Mouse (Mus musculus): Measurements from ENCODE around the gene Pi4kb.
"Not testable (repeated sequence)": the region's sequence is repeated elsewhere in the genome, so short reads cannot be mapped to it uniquely, and the experiment has no call there.

Pi4kb gene

DNA sequence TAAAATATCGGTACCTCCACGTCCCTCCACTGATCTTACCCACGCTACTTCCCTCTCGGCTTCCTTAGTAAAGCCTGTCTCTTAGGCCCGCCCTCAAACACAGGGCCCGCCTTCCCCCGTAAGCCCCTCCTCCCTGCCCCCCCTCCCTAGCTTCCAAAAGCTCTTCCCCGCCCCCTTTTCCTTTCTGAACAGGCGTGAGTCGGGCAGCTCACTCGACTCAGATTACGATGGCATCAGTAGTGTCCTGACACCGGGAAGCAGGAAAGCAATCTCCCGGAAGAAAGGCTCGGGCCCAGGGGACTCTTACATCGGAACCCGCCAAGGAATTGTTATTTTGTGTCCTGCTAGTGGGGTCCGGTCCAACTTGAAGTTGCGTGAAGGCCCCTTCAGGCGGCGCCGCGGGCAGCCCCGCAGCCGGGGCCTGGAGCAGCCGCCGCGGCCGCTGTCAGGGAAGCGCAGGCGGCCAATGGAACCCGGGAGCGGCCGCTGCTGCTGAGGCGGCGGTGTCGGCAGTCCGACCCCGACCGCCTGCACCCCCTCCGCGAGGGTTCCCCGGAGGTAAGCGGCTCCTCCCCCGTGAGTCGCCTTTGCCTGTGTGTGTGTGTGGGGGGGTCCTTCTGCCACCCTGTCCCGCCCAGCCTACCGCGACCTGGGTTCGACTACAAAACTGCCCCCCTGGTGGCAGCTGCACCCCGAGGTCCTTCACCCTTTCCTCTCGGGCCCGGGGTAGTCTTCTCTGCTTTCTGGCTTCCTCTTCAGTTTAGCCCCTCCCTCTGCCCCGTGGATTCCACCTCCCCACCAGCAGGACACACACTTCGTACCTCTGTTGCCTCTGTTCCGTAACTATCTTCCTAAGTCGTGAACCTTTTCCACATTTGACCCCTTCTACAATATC lies at the start of gene Pi4kb:
Gene Pi4kb (plus strand): TSS at position 204 of the 895 bp plus-strand sequence.
- DNase-seq (ENCODE audit: low read depth): peak; percentile 97

DNA sequence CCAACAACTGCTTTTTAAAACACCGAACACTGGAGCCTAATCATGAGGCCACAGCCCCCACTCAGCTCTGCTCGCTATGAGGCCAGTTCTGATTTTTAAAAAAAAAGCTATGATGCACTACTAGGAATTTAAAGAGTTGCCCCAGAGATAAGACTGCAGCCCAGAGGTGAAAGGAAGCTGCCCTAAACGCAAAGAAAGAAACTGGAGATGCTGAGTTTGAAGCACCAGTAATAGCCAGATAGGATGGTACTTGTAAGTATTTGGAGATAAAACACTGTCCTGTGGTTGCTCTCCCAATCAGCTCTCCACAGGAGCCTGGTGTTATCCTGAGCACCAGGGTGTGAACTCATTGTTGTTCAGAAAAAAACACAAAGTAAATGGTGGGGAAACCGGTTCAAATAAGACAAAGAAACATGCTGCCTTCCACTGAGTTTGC lies 48.2 kb upstream of the Pi4kb start:
- DNase-seq (ENCODE audit: low read depth): not testable (repeated sequence)

DNA sequence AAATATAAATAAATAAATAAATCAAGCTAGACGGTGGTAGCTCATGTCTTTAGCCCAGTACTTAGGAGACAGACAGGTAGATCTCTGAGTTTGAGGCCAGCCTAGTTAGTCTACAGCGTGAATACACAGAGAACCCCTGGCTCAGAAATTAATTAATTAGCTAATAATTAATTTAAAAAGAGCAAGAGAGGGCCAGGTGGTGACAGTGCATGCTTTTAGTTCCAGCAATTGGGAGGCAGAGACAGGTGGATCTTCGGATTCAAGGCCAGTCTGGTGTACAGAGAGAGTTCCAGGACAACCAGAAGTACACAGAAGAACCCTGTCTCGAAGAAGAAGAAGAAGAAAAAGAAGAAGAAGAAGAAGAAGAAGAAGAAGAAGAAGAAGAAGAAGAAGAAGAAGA lies 45.6 kb upstream of the Pi4kb start:
- DNase-seq (ENCODE audit: low read depth): not testable (repeated sequence)

DNA sequence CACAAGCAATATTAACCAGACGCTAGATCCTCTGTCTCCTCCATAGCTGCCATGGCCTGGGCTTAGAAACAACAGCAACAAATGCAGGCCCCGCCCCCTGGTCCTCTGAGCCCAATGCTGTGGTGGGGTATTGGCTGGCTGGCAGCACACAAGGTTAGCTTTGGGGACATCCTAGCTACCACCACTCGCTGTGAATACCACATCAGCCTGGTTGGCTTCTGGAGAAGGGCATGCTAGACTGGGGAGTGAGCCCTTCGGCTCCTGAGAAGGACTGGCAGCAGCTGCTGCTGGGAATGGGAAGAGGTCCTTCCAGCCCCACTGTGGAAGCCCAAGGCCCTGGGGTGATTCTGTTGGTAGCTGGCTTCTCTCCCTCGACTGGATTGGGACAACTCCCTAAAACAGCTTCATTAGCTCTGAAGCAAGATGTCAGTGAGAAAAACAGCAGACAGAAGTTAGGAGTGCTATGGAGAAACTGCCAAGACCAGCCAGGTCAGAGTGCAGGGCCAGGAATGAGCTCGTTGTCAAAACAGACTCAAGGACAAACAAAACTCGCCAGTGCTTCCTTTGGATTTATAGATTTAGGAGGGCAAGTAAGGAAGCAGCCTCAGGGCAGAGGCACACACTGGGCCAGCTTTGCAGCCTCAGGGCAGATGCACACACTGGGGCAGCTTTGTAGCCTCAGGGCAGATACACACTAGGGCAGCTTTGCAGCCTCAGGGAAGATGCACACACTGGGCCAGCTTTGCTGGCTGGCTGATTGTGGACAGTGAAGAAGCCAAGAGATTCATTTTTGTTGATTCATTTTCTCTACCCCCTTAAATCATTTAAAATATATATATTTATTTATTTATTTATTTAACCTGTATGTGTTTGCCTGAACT lies 43.9 kb upstream of the Pi4kb start:
- not testable (repeated sequence) for DNase-seq (ENCODE audit: low read depth)

DNA sequence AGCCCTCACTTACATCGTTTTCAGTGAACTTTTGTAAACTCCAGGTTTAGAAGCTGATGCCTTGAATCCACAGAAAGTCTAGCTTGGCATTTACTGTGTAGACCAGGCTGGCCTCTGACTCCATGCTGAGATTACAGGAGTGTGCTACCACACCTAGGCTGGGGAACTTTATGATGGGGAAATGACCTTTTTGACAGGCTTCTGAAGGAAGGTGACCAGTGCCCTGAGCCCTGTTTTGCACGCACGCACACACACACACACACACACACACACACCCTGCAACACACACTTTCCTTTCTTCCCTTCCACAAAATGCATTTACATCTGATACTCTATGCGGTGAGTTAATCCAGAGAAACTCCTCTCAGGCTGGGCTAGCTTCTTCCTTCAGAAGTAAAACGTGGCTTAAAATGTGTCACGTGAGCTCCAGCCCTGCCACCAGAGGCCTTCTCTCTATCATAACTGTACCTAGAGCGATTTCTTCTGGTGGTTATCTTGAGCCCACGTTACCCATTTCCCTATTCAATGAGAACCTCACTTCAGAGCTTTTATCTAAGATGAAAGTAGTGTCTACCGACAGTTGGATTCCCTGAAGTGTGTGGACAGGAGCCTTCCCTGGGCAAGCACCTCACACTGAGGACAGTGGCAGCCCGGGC lies 43.0 kb upstream of the Pi4kb start:
- not testable (repeated sequence) for DNase-seq (ENCODE audit: low read depth)

DNA sequence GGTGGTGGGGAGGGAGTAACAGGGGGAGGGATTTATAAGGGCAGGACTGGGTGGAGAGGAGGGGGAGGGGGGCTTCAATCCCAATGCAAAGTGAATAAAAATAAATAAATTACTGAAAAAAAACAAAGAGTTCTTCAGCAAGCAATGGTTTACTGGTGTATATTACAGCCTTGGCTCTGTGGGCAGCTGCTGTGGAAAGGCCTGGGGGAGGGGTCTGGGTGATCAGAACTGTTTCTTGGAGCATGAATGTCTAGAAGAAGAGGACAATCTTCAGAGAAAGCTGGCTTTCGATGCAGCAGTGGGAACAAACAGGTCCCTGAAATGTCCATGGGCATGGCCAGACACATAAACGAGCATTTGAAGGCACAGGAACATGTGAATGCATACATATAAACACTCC lies 42.3 kb upstream of the Pi4kb start:
- DNase-seq (ENCODE audit: low read depth): not testable (repeated sequence)

DNA sequence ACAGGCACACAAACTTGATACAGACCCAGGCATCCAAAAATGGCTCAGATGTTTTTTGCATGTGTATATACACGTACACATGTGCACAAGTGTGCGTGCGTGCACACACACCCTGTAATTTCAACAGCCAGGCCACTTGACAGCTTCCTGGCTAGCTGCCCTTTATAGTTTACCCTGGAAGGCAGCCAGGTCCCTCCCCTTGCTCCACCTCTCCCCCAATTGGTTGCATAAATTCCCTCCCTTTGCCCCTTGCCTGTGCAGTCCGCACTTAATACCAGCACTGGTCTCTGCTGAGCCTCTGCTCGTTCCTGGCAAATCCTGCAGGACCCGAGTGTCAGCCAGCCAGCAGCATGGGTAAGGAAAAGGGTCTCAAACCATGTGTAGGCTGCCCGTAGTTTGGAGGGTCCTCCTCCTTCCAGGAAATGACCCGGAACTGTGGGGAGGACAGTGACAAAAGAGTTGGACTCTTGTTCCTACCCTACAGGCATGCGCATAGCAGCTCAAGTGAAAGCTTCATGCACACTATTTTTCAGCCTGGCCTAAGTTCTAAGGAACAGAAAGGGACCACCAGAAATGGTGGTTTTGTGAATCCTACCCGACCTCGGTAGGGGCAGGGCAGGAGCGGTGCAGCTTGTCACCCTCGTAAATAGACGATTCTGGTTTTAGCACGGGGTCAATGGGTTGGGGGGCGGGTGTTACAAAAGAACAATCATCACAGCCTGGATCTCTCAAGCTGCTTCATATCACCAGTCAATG lies 41.5 kb upstream of the Pi4kb start, which contains the start of gene Selenbp1:
Gene Selenbp1 (plus strand): TSS at position 248 of the 756 bp plus-strand sequence.
- DNase-seq (ENCODE audit: low read depth): no peak

DNA sequence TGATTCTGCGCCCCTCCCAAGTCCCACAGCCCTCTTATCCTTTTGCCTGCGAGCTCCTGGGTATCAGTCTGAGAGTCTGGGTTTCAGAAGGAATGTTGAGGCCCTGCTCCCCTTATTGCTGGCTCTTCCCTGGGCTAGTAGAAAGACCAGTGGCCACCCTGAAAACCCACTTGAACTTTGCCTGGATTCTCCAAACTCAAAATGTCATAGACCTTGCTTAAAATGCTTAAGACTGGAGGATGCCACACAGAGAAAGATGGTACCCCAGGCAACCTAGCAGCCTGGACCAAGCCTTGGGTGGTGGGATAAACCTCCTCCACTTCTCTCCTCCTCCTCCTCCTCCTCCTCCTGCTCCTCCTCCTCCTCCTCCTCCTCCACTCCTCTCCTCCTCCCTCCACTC lies 40.9 kb upstream of the Pi4kb start:
- not testable (repeated sequence) for DNase-seq (ENCODE audit: low read depth)

DNA sequence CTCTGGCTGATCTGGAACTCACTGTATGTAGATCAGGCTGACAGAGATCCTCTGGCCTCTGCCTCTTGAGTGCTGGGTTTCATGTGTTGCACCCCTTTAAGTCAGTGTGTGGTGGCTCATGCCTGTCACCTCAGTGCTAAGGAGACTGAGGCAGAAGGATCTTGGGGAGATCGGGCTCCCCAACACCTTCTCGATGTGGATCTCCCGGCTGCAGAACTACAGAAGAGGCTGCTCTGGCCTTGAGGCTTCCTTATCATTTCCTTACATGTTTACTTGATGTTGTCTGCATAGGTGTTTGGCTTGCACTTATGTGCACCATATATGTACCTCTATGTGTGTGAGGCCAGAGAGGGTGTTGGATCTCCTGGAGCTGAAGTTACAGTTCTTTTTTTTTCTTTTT lies 40.0 kb upstream of the Pi4kb start:
- not testable (repeated sequence) for DNase-seq (ENCODE audit: low read depth)

DNA sequence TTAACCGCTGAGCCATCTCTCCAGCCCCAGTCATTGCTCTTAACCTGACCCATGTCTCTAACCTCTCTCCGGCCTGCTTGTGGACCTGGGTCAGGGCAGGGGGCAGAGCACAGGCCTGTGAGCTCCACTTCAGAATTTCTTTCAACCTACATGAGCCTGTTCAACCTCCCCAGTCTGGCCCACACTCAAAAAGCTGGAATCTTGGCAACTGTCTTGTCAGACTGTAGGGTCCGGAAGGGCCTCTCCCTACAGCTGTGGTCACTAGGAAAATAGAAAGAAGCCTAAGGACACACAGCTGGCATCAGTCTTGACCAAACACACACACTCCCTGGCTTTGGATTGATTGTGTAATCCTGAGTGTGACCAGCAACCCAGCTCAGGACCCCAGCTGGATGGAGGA lies 39.2 kb upstream of the Pi4kb start:
- not testable (repeated sequence) for DNase-seq (ENCODE audit: low read depth)

DNA sequence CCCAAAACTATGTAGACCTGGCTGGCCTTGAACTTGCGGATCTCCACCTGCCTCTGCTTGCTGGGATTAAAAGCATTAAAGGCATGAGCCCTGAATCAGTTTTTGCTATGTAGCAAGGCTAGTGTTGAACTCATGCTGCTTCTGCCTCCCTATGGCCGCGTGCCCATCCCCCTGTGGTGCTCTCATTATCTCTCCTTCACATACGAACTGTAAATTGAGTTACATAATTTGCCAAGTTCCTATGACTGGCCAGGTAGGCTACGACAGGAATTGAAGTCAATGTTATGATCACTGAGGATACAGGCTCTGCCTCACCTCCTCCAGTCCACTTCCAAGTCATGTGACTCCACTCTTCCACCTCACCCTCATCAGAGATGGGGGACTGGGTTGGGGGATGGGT lies 38.4 kb upstream of the Pi4kb start:
- not testable (repeated sequence) for DNase-seq (ENCODE audit: low read depth)

DNA sequence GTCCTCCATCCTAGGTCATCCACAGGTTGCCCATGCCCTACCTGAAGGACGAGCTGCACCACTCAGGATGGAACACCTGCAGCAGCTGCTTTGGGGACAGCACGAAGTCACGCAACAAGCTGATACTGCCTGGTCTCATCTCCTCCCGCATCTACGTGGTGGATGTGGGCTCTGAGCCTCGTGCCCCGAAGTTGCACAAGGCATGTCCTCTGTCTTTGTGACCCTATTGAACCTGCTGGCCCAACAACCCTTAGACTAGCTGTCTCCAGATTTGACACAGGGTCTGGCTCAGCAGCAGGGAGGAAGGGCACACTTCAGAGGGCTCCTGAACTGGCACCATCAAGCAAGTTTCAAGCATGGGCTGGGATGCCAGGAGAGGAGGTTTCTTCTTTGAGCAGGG lies 37.3 kb upstream of the Pi4kb start:
- DNase-seq (ENCODE audit: low read depth): not testable (repeated sequence)

DNA sequence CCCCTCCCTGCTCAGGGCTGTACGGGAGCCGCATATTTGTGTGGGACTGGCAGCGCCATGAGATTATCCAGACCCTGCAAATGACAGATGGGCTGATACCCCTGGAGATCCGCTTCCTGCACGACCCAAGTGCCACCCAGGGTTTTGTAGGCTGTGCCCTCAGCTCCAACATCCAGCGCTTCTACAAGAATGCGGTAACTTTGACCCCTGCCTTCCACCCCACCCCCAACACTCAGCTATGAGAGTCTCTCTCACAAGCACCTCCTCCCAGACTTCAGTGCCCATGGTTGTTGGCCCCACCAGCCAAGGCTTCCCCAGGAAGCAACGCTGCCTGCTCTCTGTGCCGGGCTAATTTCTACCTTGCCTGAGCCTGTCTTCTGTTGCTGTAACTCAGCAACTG lies 34.5 kb upstream of the Pi4kb start:
- DNase-seq (ENCODE audit: low read depth): not testable (repeated sequence)

DNA sequence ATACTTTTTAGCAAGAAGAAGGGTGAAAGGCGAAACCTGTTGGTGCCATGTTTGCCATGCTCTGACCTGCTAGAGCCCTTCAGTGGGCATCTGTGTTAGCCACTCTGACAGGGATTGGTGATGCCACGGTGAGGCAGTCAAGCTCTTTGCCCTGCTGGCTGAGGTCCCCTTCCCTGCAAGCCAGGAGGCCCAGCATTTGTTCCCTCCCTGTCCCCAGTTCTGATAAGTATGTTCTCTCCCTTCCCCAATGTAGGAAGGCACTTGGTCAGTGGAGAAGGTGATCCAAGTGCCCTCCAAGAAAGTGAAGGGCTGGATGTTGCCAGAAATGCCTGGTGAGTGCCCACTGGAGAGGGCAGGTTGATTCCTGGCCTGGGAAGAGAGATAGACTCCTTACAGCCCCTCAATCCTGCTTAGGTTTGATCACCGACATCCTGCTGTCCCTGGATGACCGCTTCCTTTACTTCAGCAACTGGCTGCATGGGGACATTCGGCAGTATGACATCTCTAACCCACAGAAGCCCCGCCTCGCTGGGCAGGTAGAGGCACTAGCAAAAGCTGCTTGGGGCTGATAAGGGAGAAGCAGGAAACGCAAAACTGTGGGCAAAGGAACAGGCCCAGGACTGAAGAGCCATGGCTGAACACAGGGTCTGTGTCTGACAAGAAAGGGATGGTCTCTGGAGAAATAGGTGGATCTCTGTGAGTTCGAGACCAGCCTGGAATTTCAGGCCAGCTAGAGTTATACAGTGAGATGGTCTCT lies 32.1 kb upstream of the Pi4kb start:
- DNase-seq (ENCODE audit: low read depth): not testable (repeated sequence)

DNA sequence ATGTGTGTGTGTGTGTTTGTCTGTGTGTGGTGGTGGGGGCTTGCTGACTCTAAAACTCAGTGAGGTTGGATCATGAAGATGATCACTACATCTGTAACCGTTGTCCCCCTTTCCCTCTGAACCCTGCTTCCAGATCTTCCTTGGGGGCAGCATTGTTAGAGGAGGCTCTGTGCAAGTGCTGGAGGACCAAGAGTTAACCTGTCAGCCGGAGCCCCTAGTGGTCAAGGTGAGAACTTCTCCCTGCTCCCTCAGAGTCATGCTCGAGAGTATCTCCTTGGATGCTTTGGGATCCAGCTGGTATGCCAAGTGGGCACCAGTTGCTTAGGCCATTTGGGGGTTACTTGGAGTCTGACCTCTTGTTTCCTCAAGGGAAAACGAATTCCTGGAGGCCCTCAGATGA lies 30.8 kb upstream of the Pi4kb start:
- DNase-seq (ENCODE audit: low read depth): not testable (repeated sequence)

DNA sequence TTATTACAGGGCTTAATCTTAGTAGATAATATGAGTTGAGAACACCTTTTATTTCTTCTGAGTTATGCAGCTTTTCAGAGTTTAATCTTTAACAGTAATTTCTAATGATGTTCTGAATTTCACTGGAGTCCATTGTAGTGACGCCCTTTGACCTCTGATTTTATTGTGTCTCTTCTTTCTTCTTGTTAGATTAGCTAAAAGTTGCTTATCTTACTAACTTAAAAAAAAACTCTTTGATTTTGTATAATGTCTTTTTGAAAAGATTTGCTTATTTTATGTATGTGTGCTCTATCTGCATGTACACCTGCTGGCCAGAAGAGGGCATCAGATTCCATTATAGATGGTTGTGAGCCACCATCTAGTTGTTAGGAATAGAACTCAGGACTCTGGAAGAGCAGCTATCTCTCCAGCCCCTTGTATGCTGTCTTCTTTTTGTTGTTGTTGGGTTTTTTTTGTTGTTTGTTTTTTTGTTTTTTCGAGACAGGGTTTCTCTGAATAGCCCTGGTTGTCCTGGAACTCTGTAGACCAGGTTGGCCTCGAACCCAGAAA lies 26.4 kb upstream of the Pi4kb start:
- peak; percentile 73 for DNase-seq (ENCODE audit: low read depth)

DNA sequence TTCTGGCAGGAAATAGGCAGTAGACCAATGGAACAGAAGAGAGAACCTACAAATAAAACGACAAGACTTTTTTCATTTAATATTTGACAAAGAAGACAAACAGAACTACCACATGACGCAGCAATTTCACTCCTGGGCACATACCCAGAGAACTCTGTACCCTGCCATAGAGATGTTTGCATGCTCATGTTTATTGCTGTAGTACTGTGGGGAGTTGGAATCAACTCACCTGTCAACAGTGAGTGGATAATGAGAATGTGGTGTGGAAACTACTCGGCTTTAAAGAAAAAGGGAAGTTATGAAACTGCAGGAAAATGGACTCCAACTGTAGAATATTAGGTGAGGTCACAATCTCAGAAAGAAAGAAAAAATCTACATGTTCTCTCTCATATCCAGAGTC lies 24.9 kb upstream of the Pi4kb start:
- no peak for DNase-seq (ENCODE audit: low read depth)

DNA sequence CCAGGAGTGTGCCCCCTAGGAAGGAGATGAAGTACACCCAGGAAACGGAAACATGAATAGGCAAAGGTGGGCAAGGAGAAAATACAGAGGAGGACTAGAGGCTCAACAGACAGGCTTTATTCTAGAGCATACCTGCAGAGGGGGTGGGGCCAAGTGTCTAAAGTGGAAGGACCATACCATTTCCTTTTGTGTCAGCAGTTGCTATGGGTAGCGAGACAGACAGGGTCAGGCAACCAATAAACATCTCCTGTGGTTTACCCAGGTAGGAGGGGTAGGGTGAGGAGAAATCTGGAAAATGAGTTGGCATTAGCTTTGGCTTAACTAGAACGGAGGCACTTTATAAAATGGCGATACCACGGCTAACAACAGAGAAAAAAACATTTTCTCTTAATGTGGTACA lies 21.7 kb upstream of the Pi4kb start:
- DNase-seq (ENCODE audit: low read depth): peak; percentile 70

DNA sequence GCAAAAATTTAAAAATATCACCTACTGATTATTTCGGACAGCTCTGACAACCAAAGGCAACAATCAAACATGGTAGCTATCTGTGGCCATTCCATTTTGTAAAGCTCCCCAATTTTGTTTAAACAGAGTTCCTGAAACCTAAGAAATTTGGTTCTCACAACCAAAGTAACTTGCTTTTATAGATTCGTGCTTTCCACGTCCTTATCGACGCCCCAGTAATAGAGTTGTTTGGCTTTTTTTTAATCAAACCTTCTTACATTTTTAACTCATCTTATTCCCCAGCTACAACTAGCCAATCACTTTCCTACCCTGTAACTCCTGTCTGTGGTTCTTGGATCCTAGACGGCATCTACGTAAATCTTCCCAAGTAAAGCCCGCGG lies 21.2 kb upstream of the Pi4kb start:
- no peak for DNase-seq (ENCODE audit: low read depth)

Measured in naive thymus-derived CD4-positive, alpha-beta T cell, adult 2 months (primary cell).